Mouse (Mus musculus) layer of hippocampus, postnatal 10 days (tissue): Measurements from ENCODE around the gene Mast4. TPM values are rescaled to one million over a fixed set of nuclear protein-coding genes. Genes with fewer than 3 reads are reported as not detected.
A peak's percentile ranks its signal among the peaks of the same experiment; 100 is the strongest.

Source experiments
- DNase-seq, 2 experiments: peaks; one replicate each; pipeline ENCODE4 v3.0.0; 2021; ENCODE audit warnings: low spot score in 2 of 2
- total RNA-seq, 2 experiments: library from RNA; stranded (reverse); gene quantifications; 2 replicates each; pipeline ENCODE4 v1.2.3; 2021

Gene Mast4
- total RNA-seq, 2 experiments from 2014 or later: 37.9 to 39.3 TPM

DNA sequence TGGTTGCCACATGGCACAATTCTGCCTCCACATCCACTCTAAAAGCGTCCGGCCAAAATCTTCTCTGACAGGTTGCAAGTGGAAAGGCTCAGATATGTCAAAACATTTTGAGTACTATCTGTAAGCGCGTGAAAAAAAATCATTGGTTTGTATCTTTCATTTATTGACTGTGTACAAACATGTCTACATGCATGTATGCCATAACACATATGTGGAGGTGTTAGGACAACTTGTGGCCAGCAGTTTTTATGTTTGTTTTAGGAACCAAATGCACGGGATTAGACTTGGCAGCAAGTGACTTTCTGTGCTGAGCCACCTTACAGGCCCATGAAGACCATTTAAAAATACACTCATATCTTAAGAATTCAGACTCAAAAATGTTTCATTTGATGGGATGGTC, 206.7 kb downstream of the Mast4 start:
- no peak for DNase-seq

GRCm38 (mm10) chr13:103123716-103124115, 210.6 kb downstream of the Mast4 start:
- no peak for DNase-seq

- DNase-seq: no peak
Measured at GRCm38 (mm10) chr13:103121796-103122792, 212.2 kb downstream of the Mast4 start.

- DNase-seq: peak; percentile 42 to 56
Measured at GRCm38 (mm10) chr13:103120669-103121131, 213.6 kb downstream of the Mast4 start.

DNA sequence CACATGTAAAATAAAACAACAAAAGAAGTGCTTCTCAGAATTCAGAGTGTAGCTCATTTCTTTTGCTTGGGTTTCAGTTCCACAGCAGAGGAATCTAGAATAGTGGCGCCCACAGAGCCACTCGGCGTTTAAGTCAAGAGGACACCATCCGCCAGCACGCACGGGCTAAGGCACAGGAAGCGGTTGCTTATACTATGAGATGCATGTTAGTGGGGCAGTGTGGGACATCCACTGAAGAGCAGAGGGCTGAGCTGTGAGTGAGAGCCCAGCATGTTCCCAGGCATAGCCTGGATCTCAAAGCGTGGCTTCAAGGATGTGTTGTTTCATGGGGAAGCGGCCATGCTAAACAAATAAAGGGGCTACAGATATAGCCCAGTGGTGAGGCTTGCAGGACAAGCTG, 214.6 kb downstream of the Mast4 start:
- DNase-seq: no peak

- no peak for DNase-seq
Measured at GRCm38 (mm10) chr13:103115116-103115515, 219.2 kb downstream of the Mast4 start.

- DNase-seq: peak; percentile 80 to 85
Measured at GRCm38 (mm10) chr13:103114274-103114673, 220.0 kb downstream of the Mast4 start.

DNA sequence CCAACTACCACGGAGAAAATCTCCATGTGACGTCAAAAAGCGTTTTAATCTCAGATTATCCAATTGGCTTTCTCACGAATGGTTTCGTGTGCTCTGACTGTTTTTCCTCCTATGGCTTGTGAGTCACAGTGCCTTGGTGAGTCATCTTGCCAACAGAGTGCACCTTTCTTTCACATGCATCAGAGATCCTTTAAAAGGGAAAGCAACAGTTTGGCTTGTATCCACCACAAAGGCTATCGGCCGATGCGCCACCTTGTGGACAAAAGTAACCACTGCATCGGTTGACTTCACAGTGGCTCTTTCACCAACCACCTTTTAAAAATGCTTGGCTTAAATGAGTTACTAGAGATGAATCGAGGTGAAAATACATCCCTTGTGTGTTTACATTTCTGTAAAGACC, 224.4 kb downstream of the Mast4 start:
- peak; percentile 76 to 82 for DNase-seq

DNA sequence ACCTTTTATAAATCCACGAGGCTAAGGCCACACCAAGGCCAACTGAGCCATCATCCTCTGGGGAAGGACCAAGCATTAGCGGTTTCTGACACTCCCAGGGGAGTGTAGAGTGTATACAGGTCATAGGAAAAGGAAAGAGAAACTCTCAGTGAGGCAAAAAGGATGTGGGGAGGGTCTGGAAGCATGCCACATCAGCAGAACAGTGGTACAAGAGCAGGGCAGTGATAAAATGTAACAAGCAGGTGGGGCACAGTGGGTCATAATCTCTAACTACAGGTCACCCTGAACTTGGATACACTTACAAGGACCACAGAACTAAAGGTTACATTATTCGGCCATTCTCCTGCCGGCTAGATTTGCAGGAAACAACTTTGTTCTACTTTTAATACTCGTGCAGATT, 226.9 kb downstream of the Mast4 start:
- DNase-seq: no peak

DNA sequence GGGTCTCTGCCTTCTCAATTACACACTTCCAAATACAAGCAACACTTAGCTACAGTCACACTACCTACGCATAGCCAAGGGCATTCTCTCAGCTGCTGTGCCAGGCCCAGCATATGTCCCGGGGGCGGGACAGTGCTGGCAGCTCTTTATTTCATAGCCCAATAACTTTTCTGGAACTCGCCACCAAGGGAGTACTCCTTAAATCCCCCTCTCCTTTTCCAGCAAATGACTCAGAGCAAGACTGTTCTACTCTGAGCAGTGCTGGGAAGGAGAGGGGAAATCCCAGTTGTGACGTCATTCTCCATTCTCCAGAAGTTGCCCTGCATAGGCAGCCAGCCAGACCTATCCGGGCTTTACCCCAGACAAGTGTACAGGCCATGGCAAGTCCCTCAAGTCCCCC, 231.7 kb downstream of the Mast4 start:
- DNase-seq: no peak

DNA sequence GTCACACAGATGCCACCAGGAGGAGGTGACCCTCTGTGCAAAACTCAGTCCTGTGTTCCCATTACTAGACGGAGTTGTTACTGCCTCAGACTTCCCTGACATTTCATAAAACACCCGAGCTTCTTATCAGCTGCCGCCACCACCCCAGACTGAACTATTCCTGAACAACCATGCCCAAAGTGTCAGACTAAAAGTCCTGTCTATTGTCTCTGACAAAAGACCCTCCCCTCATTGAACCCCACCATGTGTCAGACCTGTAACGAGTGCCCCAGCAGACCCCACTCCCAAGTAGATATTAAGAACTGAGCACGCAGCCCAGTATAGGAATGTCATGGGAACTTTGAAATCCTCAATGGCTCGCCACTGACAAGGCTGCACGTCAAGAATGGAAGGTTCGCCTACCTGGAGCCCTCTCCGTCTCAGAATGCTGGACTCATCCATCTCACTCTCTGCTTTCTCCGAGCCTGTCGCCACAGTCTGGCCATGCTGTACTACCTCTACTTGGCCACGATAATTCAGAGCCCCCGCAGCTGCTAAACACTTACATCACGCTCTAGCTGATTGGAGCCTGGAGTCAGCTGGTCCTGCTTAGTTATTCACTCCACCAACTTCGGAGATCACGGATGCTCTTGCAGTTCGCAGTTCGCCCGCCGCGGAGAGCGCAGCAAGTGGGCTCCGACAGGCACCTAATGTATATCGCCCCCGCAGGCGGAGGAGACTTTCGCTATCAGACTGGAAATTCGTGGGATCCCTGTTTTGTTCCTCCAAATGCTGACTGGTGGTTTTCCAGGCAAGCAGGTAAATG, 237.7 kb downstream of the Mast4 start:
- peak; percentile 59 to 65 for DNase-seq

DNA sequence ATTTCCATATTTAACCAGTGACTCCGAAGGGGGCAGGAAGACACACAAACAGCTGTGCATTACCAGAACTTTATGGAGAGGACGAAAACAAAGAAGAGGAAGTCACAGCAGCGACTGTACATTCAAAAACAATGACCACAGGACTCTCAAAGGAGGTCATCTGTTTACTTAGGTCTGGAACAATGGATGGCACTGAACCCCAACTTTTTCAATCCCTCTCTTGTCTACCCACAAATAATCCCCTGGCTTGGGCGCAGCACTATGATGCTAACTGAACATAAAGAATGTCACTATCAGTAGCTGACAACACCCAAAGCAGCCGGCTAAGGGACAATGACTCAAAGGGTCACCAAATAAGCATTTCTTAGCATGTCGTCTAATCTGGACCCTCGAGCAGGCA, 238.8 kb downstream of the Mast4 start:
- DNase-seq: no peak

- no peak for DNase-seq
Measured at GRCm38 (mm10) chr13:103094595-103094994, 239.7 kb downstream of the Mast4 start.

- DNase-seq: no peak
Measured at GRCm38 (mm10) chr13:103093713-103094112, 240.6 kb downstream of the Mast4 start.

GRCm38 (mm10) chr13:103085540-103086121, 248.7 kb downstream of the Mast4 start:
- DNase-seq: no peak

- no peak for DNase-seq
Measured at GRCm38 (mm10) chr13:103082891-103083290, 251.4 kb downstream of the Mast4 start.

GRCm38 (mm10) chr13:103079806-103080205, 254.5 kb downstream of the Mast4 start:
- no peak for DNase-seq

DNA sequence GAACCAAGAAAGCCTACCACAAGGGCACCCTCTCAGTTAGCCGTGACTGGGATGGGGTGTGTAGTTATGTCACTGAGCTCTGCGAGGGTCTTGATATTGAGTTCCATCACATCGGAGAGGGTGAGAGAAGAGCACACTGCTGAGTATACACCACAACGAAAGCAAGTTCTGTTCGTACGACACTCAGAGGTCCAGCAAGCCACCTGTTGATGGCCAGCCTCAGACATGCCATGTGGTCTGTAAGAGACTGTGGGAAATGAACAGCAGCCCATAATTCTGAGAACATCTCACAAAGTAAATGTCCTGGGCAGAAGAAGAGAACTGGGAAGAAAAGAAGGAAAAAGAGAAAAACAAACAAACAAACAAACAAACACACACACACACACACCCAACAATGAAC, 255.5 kb downstream of the Mast4 start:
- no peak for DNase-seq

- DNase-seq: no peak
Measured at GRCm38 (mm10) chr13:103073461-103073860, 260.8 kb downstream of the Mast4 start.

- DNase-seq: no peak
Measured at GRCm38 (mm10) chr13:103071783-103072182, 262.5 kb downstream of the Mast4 start.

GRCm38 (mm10) chr13:103067581-103068166, 266.6 kb downstream of the Mast4 start:
- DNase-seq: no peak
